Mouse (Mus musculus) neural tube, embryonic 11.5 days (tissue): ENCODE measurements at regions not wholly inside any gene's neighbourhood (a gene's known extent, or its start where the extent isn't known, plus 50 kb on each side); places are given as distances from the start of the nearest gene placed in this dataset.

Source experiments
- ATAC-seq: fragments of 200-750 bp; cut with Nextera tagmentation; 2 replicates; pipeline ENCODE4 v1.8.0; 2017; ENCODE audit warnings: moderate number of reproducible peaks, mild to moderate bottlenecking, moderate TSS enrichment, moderate library complexity; ENCODE audit not compliant: insufficient read depth, low FRiP score, low TSS enrichment
- DNase-seq: peaks from one replicate; pipeline ENCODE4 v3.0.0-alpha.2; 2015; ENCODE audit warnings: low spot score
- H3K27ac ChIP-seq: fragments of 300-500 bp; sonication (generic); 2 replicates; pipeline ENCODE4 v1.5.1; 2014; ENCODE audit warnings: low read depth, mild to moderate bottlenecking, low read length
- H3K27me3 ChIP-seq: fragments of 300-500 bp; sonication (generic); 2 replicates; pipeline ENCODE4 v1.6.1; 2014; ENCODE audit warnings: mild to moderate bottlenecking, low read length, mixed read lengths; ENCODE audit not compliant: control insufficient read depth, insufficient read depth
- H3K36me3 ChIP-seq: fragments of 300-500 bp; sonication (generic); 2 replicates; pipeline ENCODE4 v1.6.1; 2014; ENCODE audit warnings: mild to moderate bottlenecking, low read length, moderate library complexity, mixed read lengths; ENCODE audit not compliant: control insufficient read depth, insufficient read depth
- H3K4me1 ChIP-seq: fragments of 300-500 bp; sonication (generic); 2 replicates; pipeline ENCODE4 v1.6.1; 2014; ENCODE audit warnings: low read length, mixed read lengths; ENCODE audit not compliant: control insufficient read depth, insufficient read depth
- H3K4me2 ChIP-seq: fragments of 300-500 bp; sonication (generic); 2 replicates; pipeline ENCODE4 v1.6.1; 2014; ENCODE audit warnings: low read depth, mild to moderate bottlenecking, moderate library complexity
- H3K4me3 ChIP-seq: fragments of 300-500 bp; sonication (generic); 2 replicates; pipeline ENCODE4 v1.5.1; 2014; ENCODE audit warnings: low read depth, low read length
- H3K9ac ChIP-seq: fragments of 300-500 bp; sonication (generic); 2 replicates; pipeline ENCODE4 v1.6.1; 2014; ENCODE audit warnings: mild to moderate bottlenecking, low read length
- H3K9me3 ChIP-seq: fragments of 300-500 bp; sonication (generic); 2 replicates; pipeline ENCODE4 v1.6.1; 2016; ENCODE audit warnings: low read length; ENCODE audit not compliant: control insufficient read depth
- WGBS: fragments of 180-500 bp; shearing (Covaris S2); extraction: QIAGEN DNeasy Blood & Tissue Kit; methylation state at CpG from one replicate; pipeline ENCODE4 v1.1.7; 2014; 5-methylcytosine and 5-hydroxymethylcytosine counted together

- H3K36me3 ChIP-seq, result no peaks in the 10 kb centered on the region
- H3K27ac ChIP-seq, result no peak overlapping the region
- DNase-seq (no peak), ATAC-seq (no peak)
- no peak overlapping the region for H3K4me2 ChIP-seq
- no peak overlapping the region for H3K4me3 ChIP-seq
- no peaks in the 10 kb centered on the region for H3K9me3 ChIP-seq
- H3K9ac ChIP-seq, result no peak overlapping the region
- 94% methylated on average over 2 of the region's 2 CpGs for WGBS
- no peaks in the 10 kb centered on the region for H3K27me3 ChIP-seq
- no peaks in the 10 kb centered on the region for H3K4me1 ChIP-seq
These were observed 122.9 kb upstream of the Magi3 start for GRCm38 (mm10) chr3:104343096-104343495.

- H3K4me2 ChIP-seq, result no peak overlapping the region
- WGBS, result 88% methylated on average over 6 of the region's 6 CpGs
- H3K9me3 ChIP-seq, result no peaks in the 10 kb centered on the region
- H3K27me3 ChIP-seq, result no peaks in the 10 kb centered on the region
- H3K4me1 ChIP-seq, result no peaks in the 10 kb centered on the region
- no peak for ATAC-seq
- no peak overlapping the region for H3K9ac ChIP-seq
- no peaks in the 10 kb centered on the region for H3K36me3 ChIP-seq
- H3K27ac ChIP-seq, result no peak overlapping the region
- DNase-seq, result no peak
- no peak overlapping the region for H3K4me3 ChIP-seq
These were observed 122.0 kb upstream of the Magi3 start for GRCm38 (mm10) chr3:104342220-104342619.

- Histone ChIP-seq H3K9ac (no peak overlapping the region), H3K9me3 (no peaks in the 10 kb centered on the region), H3K4me1 (no peaks in the 10 kb centered on the region), H3K4me3 (no peak overlapping the region), H3K36me3 (no peaks in the 10 kb centered on the region), H3K4me2 (no peak overlapping the region), H3K27ac (no peak overlapping the region), H3K27me3 (no peaks in the 10 kb centered on the region)
- 76% methylated on average over 2 of the region's 2 CpGs for WGBS
- ATAC-seq (no peak), DNase-seq (no peak)
These were observed 120.2 kb upstream of the Magi3 start for GRCm38 (mm10) chr3:104340331-104340730.

- ATAC-seq (no peak), DNase-seq (no peak)
- Histone ChIP-seq H3K36me3 (no peaks in the 10 kb centered on the region), H3K4me3 (no peak overlapping the region), H3K9ac (no peak overlapping the region), H3K4me1 (no peaks in the 10 kb centered on the region), H3K27ac (no peak overlapping the region), H3K4me2 (no peak overlapping the region), H3K9me3 (no peaks in the 10 kb centered on the region), H3K27me3 (no peaks in the 10 kb centered on the region)
- 77% methylated on average over 5 of the region's 5 CpGs for WGBS
These were observed 116.7 kb upstream of the Magi3 start for GRCm38 (mm10) chr3:104336867-104337266.

DNA sequence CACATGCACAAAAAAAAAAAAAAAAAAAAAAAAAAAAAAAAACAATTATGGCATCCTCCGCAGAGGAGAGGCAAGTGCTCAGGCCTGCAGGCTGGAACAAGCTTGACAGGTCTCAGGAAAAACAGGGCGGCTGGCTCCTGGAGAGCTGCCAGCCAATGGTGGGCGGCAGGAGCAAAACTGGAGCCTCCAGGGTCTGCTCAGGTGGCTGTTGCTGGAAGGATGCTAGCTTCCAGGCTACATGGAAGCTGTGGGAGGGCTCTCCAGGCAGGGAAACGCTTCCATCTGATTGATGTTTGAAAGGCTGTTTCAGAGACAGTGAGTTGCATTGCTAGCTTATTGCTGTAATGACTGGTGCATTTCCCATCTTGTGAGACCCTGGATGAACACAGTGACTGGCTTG, 116.1 kb upstream of the Magi3 start:
- Histone ChIP-seq H3K27me3 (no peaks in the 10 kb centered on the region), H3K4me1 (no peaks in the 10 kb centered on the region), H3K9me3 (no peaks in the 10 kb centered on the region), H3K4me2 (no peak overlapping the region), H3K27ac (no peak overlapping the region), H3K9ac (no peak overlapping the region), H3K36me3 (no peaks in the 10 kb centered on the region), H3K4me3 (no peak overlapping the region)
- DNase-seq (no peak), ATAC-seq (no peak)
- WGBS, result 62% methylated on average over 4 of the region's 4 CpGs

DNA sequence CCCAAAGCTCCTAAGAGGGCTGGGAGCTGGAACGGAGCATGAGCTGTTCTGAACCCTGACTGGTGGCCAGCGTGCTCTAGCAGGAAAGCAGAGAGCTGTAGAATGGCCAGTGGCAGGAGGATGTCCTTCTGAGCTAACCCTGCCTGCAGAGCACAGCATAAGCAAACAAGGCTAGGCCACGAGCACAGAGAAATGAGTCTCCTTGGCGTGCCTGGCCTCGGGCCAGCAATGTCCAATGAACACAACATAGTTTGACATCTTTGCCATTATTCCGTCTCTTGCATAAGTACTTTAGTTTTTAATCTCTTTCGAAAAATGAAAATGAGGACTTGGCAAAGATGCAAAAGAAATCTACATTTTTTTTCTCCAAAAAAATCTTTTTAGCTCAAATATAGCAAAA, 114.6 kb upstream of the Magi3 start:
- Histone ChIP-seq H3K4me2 (no peak overlapping the region), H3K9ac (no peak overlapping the region), H3K36me3 (no peaks in the 10 kb centered on the region), H3K4me1 (no peaks in the 10 kb centered on the region), H3K27ac (no peak overlapping the region), H3K27me3 (no peaks in the 10 kb centered on the region), H3K9me3 (no peaks in the 10 kb centered on the region), H3K4me3 (no peak overlapping the region)
- DNase-seq (no peak), ATAC-seq (no peak)
- WGBS, result 89% methylated on average over 7 of the region's 7 CpGs

DNA sequence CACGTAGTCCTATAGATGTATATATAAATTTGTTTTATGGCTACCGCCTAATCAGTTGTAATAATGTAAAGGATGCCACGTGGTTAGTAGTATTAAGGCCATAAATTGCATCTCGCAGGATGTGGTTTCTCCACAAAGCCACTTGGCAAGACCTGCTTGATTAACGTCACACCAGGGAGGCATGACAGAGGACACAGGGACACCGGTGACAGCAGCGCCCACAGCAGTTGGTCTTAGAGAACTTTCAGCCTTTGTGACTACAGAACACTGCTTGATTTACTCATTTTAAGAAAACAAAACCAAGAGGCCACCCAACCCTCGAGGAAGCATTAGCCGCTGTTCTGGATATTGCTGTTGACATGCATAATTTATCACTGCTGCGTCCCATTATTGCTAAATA, 113.2 kb upstream of the Magi3 start:
- Histone ChIP-seq H3K4me3 (no peak overlapping the region), H3K27me3 (no peaks in the 10 kb centered on the region), H3K4me1 (no peaks in the 10 kb centered on the region), H3K4me2 (no peak overlapping the region), H3K9me3 (no peaks in the 10 kb centered on the region), H3K9ac (no peak overlapping the region), H3K27ac (no peak overlapping the region), H3K36me3 (no peaks in the 10 kb centered on the region)
- ATAC-seq (no peak), DNase-seq (no peak)
- 44% methylated on average over 10 of the region's 10 CpGs for WGBS

DNA sequence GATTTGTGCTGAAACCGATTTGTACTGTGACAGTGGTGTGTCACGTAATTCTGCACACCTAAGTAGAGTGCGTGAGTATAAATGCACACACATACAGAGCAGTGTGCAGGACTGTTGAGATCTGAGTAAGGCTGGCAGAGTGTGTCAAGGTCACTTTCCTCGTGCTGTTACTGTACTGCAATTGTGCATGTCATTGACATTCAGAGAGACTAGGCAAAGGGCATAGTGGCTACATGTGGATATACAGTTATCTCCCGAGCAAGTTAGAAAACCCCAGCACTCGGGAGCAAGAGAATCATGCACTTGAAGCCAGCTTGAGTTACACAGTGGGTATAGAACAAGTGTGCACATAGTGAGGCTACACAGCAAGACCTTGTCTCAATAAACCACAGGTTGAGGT, 110.5 kb upstream of the Magi3 start:
- H3K4me3 ChIP-seq, result no peak overlapping the region
- no peak overlapping the region for H3K9ac ChIP-seq
- no peak overlapping the region for H3K4me2 ChIP-seq
- ATAC-seq (no peak), DNase-seq (no peak)
- H3K27ac ChIP-seq, result no peak overlapping the region
- 85% methylated on average over 6 of the region's 6 CpGs for WGBS
- H3K36me3 ChIP-seq, result no peaks in the 10 kb centered on the region
- H3K9me3 ChIP-seq, result no peaks in the 10 kb centered on the region
- H3K4me1 ChIP-seq, result no peaks in the 10 kb centered on the region
- H3K27me3 ChIP-seq, result no peaks in the 10 kb centered on the region

- no peak overlapping the region for H3K9ac ChIP-seq
- ATAC-seq (no peak), DNase-seq (no peak)
- 98% methylated on average over 1 of the region's 1 CpGs for WGBS
- H3K27me3 ChIP-seq, result no peaks in the 10 kb centered on the region
- no peak overlapping the region for H3K4me3 ChIP-seq
- no peaks in the 10 kb centered on the region for H3K4me1 ChIP-seq
- no peaks in the 10 kb centered on the region for H3K9me3 ChIP-seq
- no peaks in the 10 kb centered on the region for H3K36me3 ChIP-seq
- no peak overlapping the region for H3K4me2 ChIP-seq
- no peak overlapping the region for H3K27ac ChIP-seq
These were observed 107.7 kb upstream of the Magi3 start for GRCm38 (mm10) chr3:104327829-104328228.
